Mouse (Mus musculus): ENCODE data around the gene N4bp1. TPM values are rescaled to one million over a fixed set of nuclear protein-coding genes. Genes with fewer than 3 reads are reported as not detected.

Gene N4bp1
- total and polyA plus RNA-seq, 2 experiments from 2014 or later: 3.8 to 7.6 TPM

DNA sequence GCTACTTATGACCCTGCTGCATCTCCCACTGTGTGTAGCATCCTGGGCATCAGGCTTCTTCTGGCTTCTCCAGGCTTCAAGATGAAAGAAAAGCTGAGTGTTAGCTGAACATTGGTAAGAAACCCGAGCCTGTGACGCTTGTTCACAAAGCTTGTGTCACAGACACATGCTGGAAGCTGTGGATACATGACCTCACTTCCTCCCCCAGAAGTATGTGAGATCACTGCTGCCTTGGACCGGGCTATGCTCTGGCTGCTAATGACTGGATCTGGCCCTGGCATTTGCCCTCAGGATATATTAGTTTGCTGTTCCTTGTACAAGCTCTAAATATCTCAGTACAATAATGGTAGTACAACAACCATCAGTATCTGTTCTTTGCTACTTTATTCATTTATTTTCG is 84.1 kb downstream of the N4bp1 start:
- H3K9ac ChIP-seq (replicated peaks; ENCODE audit: low read depth, low read length): no peak overlapping the region
- ATAC-seq (ENCODE audit: insufficient read depth, low read depth) (no peak), DNase-seq (ENCODE audit: low spot score) (no peak)
- H3K4me1 ChIP-seq (ENCODE audit: control insufficient read depth, insufficient read depth): peaks cover 4% of the 10 kb centered on the region; the same call in 1 of the 2 replicates
- 32% methylated on average over 4 of the region's 4 CpGs for WGBS
- H3K4me3 ChIP-seq (ENCODE audit: low read depth, low read length): no peak overlapping the region
- no peak overlapping the region for H3K27ac ChIP-seq (ENCODE audit: low read depth)
- no peak for TF ChIP-seq CTCF (IDR thresholded peaks at IDR 0.05; ENCODE audit: low read depth)
- no peak for TF ChIP-seq EP300 (IDR thresholded peaks at IDR 0.05; ENCODE audit: low read depth)
- no peaks in the 10 kb centered on the region for H3K9me3 ChIP-seq (replicated peaks; ENCODE audit: control insufficient read depth, low read length)
- H3K27me3 ChIP-seq (ENCODE audit: control insufficient read depth, insufficient read depth, low read length): no peaks in the 10 kb centered on the region
- H3K4me2 ChIP-seq (ENCODE audit: low read depth, low read length): no peak overlapping the region
- no peaks in the 10 kb centered on the region for H3K36me3 ChIP-seq (replicated peaks; ENCODE audit: control insufficient read depth, insufficient read depth, low read length)

- Histone ChIP-seq H3K27me3 (ENCODE audit: control insufficient read depth, insufficient read depth, low read length) (no peaks in the 10 kb centered on the region), H3K4me1 (ENCODE audit: control insufficient read depth, insufficient read depth) (peaks cover 4% of the 10 kb centered on the region; the same call in 1 of the 2 replicates), H3K4me3 (ENCODE audit: low read depth, low read length) (no peak overlapping the region), H3K4me2 (ENCODE audit: low read depth, low read length) (no peak overlapping the region), H3K9me3 (replicated peaks; ENCODE audit: control insufficient read depth, low read length) (no peaks in the 10 kb centered on the region), H3K9ac (replicated peaks; ENCODE audit: low read depth, low read length) (no peak overlapping the region), H3K36me3 (replicated peaks; ENCODE audit: control insufficient read depth, insufficient read depth, low read length) (no peaks in the 10 kb centered on the region), H3K27ac (ENCODE audit: low read depth) (no peak overlapping the region)
- 70% methylated on average over 6 of the region's 6 CpGs for WGBS
- DNase-seq (ENCODE audit: low spot score): no peak
- no peak; the same call in 1 of the 2 replicates for ATAC-seq (ENCODE audit: insufficient read depth, low read depth)
- TF ChIP-seq EP300 (IDR thresholded peaks at IDR 0.05; ENCODE audit: low read depth) (no peak), CTCF (IDR thresholded peaks at IDR 0.05; ENCODE audit: low read depth) (no peak)
Measured at GRCm38 (mm10) chr8:86798141-86798540, 86.9 kb downstream of the N4bp1 start.

- ATAC-seq (ENCODE audit: insufficient read depth, low read depth) (no peak), DNase-seq (ENCODE audit: low spot score) (no peak)
- Histone ChIP-seq H3K4me2 (ENCODE audit: low read depth, low read length) (no peak overlapping the region), H3K4me3 (ENCODE audit: low read depth, low read length) (no peak overlapping the region), H3K9ac (replicated peaks; ENCODE audit: low read depth, low read length) (no peak overlapping the region), H3K36me3 (replicated peaks; ENCODE audit: control insufficient read depth, insufficient read depth, low read length) (no peaks in the 10 kb centered on the region), H3K9me3 (replicated peaks; ENCODE audit: control insufficient read depth, low read length) (no peaks in the 10 kb centered on the region), H3K4me1 (ENCODE audit: control insufficient read depth, insufficient read depth) (peaks cover 4% of the 10 kb centered on the region; the same call in 1 of the 2 replicates), H3K27me3 (ENCODE audit: control insufficient read depth, insufficient read depth, low read length) (no peaks in the 10 kb centered on the region), H3K27ac (ENCODE audit: low read depth) (no peak overlapping the region)
- no peak for TF ChIP-seq CTCF (IDR thresholded peaks at IDR 0.05; ENCODE audit: low read depth)
- WGBS: 81% methylated on average over 2 of the region's 2 CpGs
Measured at GRCm38 (mm10) chr8:86797705-86798104, 87.4 kb downstream of the N4bp1 start.

- Histone ChIP-seq H3K9me3 (replicated peaks; ENCODE audit: control insufficient read depth, low read length) (no peaks in the 10 kb centered on the region), H3K36me3 (replicated peaks; ENCODE audit: control insufficient read depth, insufficient read depth, low read length) (no peaks in the 10 kb centered on the region), H3K27me3 (ENCODE audit: control insufficient read depth, insufficient read depth, low read length) (no peaks in the 10 kb centered on the region), H3K4me1 (ENCODE audit: control insufficient read depth, insufficient read depth) (no peaks in the 10 kb centered on the region), H3K27ac (ENCODE audit: low read depth) (no peak overlapping the region), H3K4me3 (ENCODE audit: low read depth, low read length) (no peak overlapping the region), H3K4me2 (ENCODE audit: low read depth, low read length) (no peak overlapping the region), H3K9ac (replicated peaks; ENCODE audit: low read depth, low read length) (no peak overlapping the region)
- no peak for DNase-seq (ENCODE audit: low spot score)
- 37% methylated on average over 6 of the region's 6 CpGs for WGBS
- no peak for TF ChIP-seq EP300 (IDR thresholded peaks at IDR 0.05; ENCODE audit: low read depth)
- TF ChIP-seq CTCF (IDR thresholded peaks at IDR 0.05; ENCODE audit: low read depth): no peak
- no peak for ATAC-seq (ENCODE audit: insufficient read depth, low read depth)
Measured at GRCm38 (mm10) chr8:86794716-86795115, 90.3 kb downstream of the N4bp1 start.

DNA sequence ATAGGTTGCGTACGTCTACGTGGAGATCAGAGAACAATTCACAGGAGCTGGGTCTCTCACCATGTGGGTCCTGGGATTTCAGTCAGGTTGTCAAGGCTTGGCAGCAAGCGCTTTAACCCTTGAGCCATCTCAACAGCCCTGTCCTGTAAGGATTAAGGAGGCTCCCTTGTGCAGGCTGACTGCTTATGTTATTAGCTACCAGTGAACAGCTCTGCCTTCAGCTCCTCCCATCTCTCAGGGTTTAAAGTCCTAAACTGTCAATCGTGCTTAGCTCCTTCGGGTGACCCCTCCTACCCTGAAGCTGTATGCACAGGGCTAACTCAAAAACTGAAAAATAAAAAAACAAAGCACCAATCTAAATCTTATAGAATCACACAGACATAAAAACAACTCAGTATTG is 93.5 kb downstream of the N4bp1 start:
- H3K27ac ChIP-seq (ENCODE audit: low read depth): no peak overlapping the region
- H3K9ac ChIP-seq (replicated peaks; ENCODE audit: low read depth, low read length): no peak overlapping the region
- DNase-seq (ENCODE audit: low spot score): no peak
- no peak for ATAC-seq (ENCODE audit: insufficient read depth, low read depth)
- 0 out of 2 replicates have a peak, but pooled peaks cover 12% of the 10 kb centered on the region for H3K4me1 ChIP-seq (ENCODE audit: control insufficient read depth, insufficient read depth)
- H3K27me3 ChIP-seq (ENCODE audit: control insufficient read depth, insufficient read depth, low read length): no peaks in the 10 kb centered on the region
- 79% methylated on average over 6 of the region's 6 CpGs for WGBS
- TF ChIP-seq EP300 (IDR thresholded peaks at IDR 0.05; ENCODE audit: low read depth) (no peak), CTCF (IDR thresholded peaks at IDR 0.05; ENCODE audit: low read depth) (no peak)
- H3K4me2 ChIP-seq (ENCODE audit: low read depth, low read length): no peak overlapping the region
- H3K9me3 ChIP-seq (replicated peaks; ENCODE audit: control insufficient read depth, low read length): no peaks in the 10 kb centered on the region
- H3K4me3 ChIP-seq (ENCODE audit: low read depth, low read length): no peak overlapping the region
- H3K36me3 ChIP-seq (replicated peaks; ENCODE audit: control insufficient read depth, insufficient read depth, low read length): no peaks in the 10 kb centered on the region

DNA sequence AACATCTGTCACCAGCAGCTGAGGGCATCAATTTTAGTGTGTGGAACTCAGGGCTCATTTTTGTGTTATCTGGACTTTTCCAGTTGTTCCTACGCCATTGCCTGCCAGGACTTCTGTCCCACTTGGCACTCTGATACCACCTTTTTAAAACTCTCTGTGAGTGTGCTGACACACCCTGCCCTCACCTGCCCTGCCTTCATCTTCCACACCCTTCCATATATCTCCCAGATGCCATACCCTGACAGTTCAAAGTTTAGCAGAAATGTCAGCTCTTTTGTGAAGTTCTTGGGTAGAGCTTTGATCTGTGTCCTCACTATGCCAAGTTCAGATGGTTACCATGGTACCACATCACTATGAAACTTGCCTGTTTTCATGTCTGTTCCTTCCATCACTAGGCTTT is 95.5 kb downstream of the N4bp1 start:
- H3K27me3 ChIP-seq (ENCODE audit: control insufficient read depth, insufficient read depth, low read length): no peaks in the 10 kb centered on the region
- TF ChIP-seq CTCF (IDR thresholded peaks at IDR 0.05; ENCODE audit: low read depth): no peak
- no peak for TF ChIP-seq EP300 (IDR thresholded peaks at IDR 0.05; ENCODE audit: low read depth)
- no peak for ATAC-seq (ENCODE audit: insufficient read depth, low read depth)
- H3K4me3 ChIP-seq (ENCODE audit: low read depth, low read length): no peak overlapping the region
- H3K9me3 ChIP-seq (replicated peaks; ENCODE audit: control insufficient read depth, low read length): no peaks in the 10 kb centered on the region
- H3K4me1 ChIP-seq (ENCODE audit: control insufficient read depth, insufficient read depth): 0 out of 2 replicates have a peak, but pooled peaks cover 12% of the 10 kb centered on the region
- H3K4me2 ChIP-seq (ENCODE audit: low read depth, low read length): no peak overlapping the region
- WGBS: 47% methylated on average over 1 of the region's 1 CpGs
- no peaks in the 10 kb centered on the region for H3K36me3 ChIP-seq (replicated peaks; ENCODE audit: control insufficient read depth, insufficient read depth, low read length)
- DNase-seq (ENCODE audit: low spot score): no peak
- H3K27ac ChIP-seq (ENCODE audit: low read depth): no peak overlapping the region
- H3K9ac ChIP-seq (replicated peaks; ENCODE audit: low read depth, low read length): no peak overlapping the region

All from heart, postnatal 0 days (tissue).